Mouse (Mus musculus) heart, embryonic 13.5 days (tissue): ENCODE results near the gene 1700018F24Rik. TPM values are rescaled to one million over a fixed set of nuclear protein-coding genes. Genes with fewer than 3 reads are reported as not detected.
"Not testable (repeated sequence)": the region's sequence is repeated elsewhere in the genome, so short reads cannot be mapped to it uniquely, and the experiment has no call there.

Experiments used
- ATAC-seq: fragments of 200-750 bp; cut with Nextera tagmentation; 2 replicates; pipeline ENCODE4 v1.8.0; 2017; ENCODE audit warnings: moderate TSS enrichment; ENCODE audit not compliant: insufficient number of reproducible peaks, low FRiP score, low TSS enrichment; ENCODE audit errors: extremely low read depth
- H3K27ac ChIP-seq: fragments of 300-500 bp; sonication (generic); replicated peaks from 2 replicates; pipeline ENCODE4 v1.5.1; 2015; ENCODE audit warnings: moderate library complexity, mild to moderate bottlenecking, inconsistent platforms
- H3K27me3 ChIP-seq: fragments of 300-500 bp; sonication (generic); replicated peaks from 2 replicates; pipeline ENCODE4 v1.6.1; 2015; ENCODE audit warnings: mild to moderate bottlenecking, inconsistent platforms
- H3K36me3 ChIP-seq: fragments of 300-500 bp; sonication (generic); 2 replicates; pipeline ENCODE4 v1.6.1; 2015; ENCODE audit warnings: mild to moderate bottlenecking, inconsistent platforms
- H3K4me1 ChIP-seq: fragments of 300-500 bp; sonication (generic); 2 replicates; pipeline ENCODE4 v1.6.1; 2015; ENCODE audit warnings: inconsistent platforms
- H3K4me2 ChIP-seq: fragments of 300-500 bp; sonication (generic); 2 replicates; pipeline ENCODE4 v1.6.1; 2015; ENCODE audit warnings: inconsistent platforms, mild to moderate bottlenecking, moderate library complexity
- H3K4me3 ChIP-seq: fragments of 300-500 bp; sonication (generic); 2 replicates; pipeline ENCODE4 v1.5.1; 2015; ENCODE audit warnings: moderate library complexity, mild to moderate bottlenecking, inconsistent platforms
- H3K9ac ChIP-seq: fragments of 300-500 bp; sonication (generic); 2 replicates; pipeline ENCODE4 v1.6.1; 2015; ENCODE audit warnings: inconsistent platforms, mild to moderate bottlenecking, moderate library complexity
- H3K9me3 ChIP-seq: fragments of 300-500 bp; sonication (generic); 2 replicates; pipeline ENCODE4 v1.6.1; 2016; ENCODE audit warnings: inconsistent platforms
- WGBS: fragments of 180-500 bp; shearing (Covaris S2); methylation state at CpG from one replicate; pipeline ENCODE4 v1.1.7; 2015; ENCODE audit warnings: mixed read lengths; 5-methylcytosine and 5-hydroxymethylcytosine counted together
- polyA plus RNA-seq: library from polyadenylated mRNA; unstranded; fragments of >200 nt; fragmentation: Nextera tagmentation; extraction: Ambion mirVana; gene quantifications from 2 replicates; pipeline ENCODE4 v1.2.1, GENCODE M21; 2015

1700018F24Rik gene
- not detected in 2 replicates for polyA plus RNA-seq

DNA sequence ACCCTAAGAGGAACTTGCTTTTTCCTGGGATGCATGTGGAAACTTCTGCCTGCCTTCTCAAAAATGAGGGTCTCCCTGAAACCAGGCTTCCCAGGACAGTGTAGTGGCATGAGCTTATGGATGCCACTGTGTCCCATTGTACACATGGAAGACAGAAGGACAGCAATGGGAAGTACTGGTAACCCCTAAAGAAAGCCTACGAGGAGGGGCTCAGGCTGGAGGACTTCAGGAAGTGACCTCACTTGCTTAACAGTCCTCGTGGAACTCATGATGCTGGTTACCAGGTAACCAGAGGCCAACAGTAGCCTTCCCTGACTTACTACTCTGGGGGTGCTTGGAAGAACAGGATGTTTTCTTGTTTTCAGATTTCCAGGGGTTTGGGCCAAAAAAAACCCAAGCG lies at the start of gene 1700018F24Rik:
Gene 1700018F24Rik, plus strand, starts transcription at position 301 of the 400 bp plus-strand sequence.
- not testable (repeated sequence) for H3K36me3 ChIP-seq, H3K27me3 ChIP-seq, H3K27ac ChIP-seq, H3K4me3 ChIP-seq, H3K9me3 ChIP-seq, ATAC-seq, H3K9ac ChIP-seq, H3K4me2 ChIP-seq, H3K4me1 ChIP-seq
- WGBS, result 62% methylated on average over 3 of the region's 3 CpGs

DNA sequence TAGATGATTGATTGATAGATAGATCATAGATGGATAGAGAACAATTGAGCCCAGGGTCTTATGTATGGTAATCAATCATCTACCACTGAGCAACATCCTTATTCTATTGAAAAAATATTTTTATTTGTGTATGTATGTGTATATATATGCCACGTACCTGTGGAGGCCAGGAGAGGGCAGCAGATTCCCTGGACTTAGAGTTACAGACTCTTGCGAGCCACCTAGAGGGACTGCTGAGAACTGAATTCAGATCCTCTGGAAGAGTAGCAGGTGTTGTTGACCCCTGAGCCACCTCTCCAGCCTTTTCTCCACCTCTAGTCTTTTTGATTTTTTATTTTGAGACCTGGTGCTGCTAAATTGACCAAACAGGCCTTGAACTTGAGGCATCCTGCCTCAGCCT lies 44.3 kb upstream of the 1700018F24Rik start:
- H3K4me1 ChIP-seq, result no peaks in the 10 kb centered on the region
- H3K27me3 ChIP-seq, result no peaks in the 10 kb centered on the region
- H3K4me3 ChIP-seq, result no peak overlapping the region
- H3K4me2 ChIP-seq, result no peak overlapping the region
- no peak for ATAC-seq
- 34% methylated on average over 2 of the region's 2 CpGs for WGBS
- no peaks in the 10 kb centered on the region for H3K36me3 ChIP-seq
- H3K9me3 ChIP-seq, result no peaks in the 10 kb centered on the region
- no peak overlapping the region for H3K27ac ChIP-seq
- no peak overlapping the region for H3K9ac ChIP-seq

DNA sequence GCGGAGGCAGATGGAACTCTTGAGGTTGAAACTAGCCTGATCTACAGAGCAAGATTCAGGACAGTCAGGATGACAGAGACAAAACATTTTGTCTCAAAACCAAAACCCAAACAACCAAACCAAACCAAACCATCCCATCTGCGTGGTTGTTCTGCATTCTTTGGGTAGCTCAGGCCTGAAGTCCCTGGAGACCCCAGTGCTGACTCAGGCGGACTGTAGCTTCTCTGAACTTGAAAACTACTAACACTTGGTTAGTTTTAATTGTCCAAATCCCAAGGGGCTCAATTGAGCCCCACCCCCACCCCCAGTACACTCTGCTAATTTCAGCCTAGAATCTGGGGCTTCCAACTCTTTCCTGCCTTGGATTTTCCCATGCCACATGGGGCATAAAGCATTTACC lies 39.4 kb upstream of the 1700018F24Rik start:
- Histone ChIP-seq H3K4me1 (peaks cover 8% of the 10 kb centered on the region), H3K36me3 (no peaks in the 10 kb centered on the region), H3K27ac (no peak overlapping the region), H3K4me3 (no peak overlapping the region), H3K9ac (no peak overlapping the region), H3K27me3 (no peaks in the 10 kb centered on the region), H3K4me2 (no peak overlapping the region), H3K9me3 (no peaks in the 10 kb centered on the region)
- ATAC-seq, result no peak
- WGBS, result 74% methylated on average over 3 of the region's 3 CpGs

GRCm38 (mm10) chr5:145004495-145004894 lies 38.3 kb upstream of the 1700018F24Rik start:
- H3K27me3 ChIP-seq, result no peaks in the 10 kb centered on the region
- no peak overlapping the region for H3K27ac ChIP-seq
- 37% methylated on average over 9 of the region's 9 CpGs for WGBS
- no peak overlapping the region for H3K4me3 ChIP-seq
- peaks cover 8% of the 10 kb centered on the region for H3K4me1 ChIP-seq
- H3K36me3 ChIP-seq, result no peaks in the 10 kb centered on the region
- H3K9ac ChIP-seq, result no peak overlapping the region
- H3K9me3 ChIP-seq, result no peaks in the 10 kb centered on the region
- H3K4me2 ChIP-seq, result no peak overlapping the region
- no peak for ATAC-seq

DNA sequence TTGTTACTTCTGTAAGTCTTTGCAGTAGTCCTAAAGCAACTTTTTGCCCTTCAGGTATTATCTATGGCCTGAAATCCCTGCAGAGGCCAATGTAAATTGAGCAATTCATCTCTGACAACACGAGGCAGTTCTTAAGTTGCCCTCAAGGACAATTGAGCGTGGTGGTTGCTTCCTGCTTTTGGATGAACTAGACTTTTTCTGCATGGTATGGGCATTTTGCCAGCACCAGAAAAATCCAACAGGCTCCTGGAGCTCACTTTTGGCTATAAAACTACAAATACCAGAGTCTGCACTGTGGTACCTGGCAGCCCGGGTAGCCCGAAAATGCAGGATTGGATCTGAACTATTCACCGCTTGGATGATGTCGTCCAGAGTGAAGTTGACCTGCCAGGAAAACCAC lies 37.2 kb upstream of the 1700018F24Rik start:
- Histone ChIP-seq H3K27ac (no peak overlapping the region), H3K4me1 (peaks cover 8% of the 10 kb centered on the region), H3K4me3 (no peak overlapping the region), H3K9ac (no peak overlapping the region), H3K36me3 (no peaks in the 10 kb centered on the region), H3K9me3 (no peaks in the 10 kb centered on the region), H3K4me2 (no peak overlapping the region), H3K27me3 (no peaks in the 10 kb centered on the region)
- 75% methylated on average over 6 of the region's 6 CpGs for WGBS
- no peak for ATAC-seq

DNA sequence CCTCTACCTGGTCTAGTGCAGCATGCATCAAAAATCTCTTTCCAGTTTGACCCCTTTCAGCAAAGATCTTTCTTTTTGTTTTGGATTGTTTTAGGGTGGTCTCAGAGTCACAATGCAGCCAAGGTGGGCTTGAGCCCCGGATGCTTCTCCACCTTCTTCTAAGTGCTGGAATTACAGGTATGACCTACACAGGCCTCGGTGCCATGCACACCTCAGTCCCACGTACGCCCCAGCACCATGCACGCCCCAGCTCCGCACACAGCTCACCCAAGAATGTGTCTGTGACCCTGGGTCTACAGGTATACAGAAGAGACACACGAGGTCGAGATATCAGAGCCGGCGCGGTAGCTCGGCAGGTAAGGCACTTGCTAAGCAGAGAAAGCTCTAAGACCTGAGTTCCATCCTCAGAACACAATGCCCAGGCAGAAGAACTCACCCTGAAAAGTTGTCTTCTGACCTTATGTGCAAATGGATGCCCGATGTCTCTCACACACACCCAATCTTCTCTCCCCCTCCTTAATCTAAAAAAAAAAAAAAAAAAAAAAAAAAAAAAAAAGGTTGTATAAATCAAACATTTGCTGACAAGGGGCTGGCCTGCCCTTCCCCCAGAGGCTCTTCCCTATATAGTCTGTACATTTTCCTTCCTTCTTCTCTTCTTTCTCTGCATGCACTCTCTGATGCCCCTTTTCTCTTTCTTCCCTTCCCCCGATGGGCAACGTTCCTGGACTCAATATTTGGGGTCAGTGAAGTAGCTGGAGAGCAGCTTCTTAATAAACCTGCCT lies 33.7 kb upstream of the 1700018F24Rik start:
- no peak overlapping the region for H3K27ac ChIP-seq
- no peak for ATAC-seq
- H3K4me1 ChIP-seq, result peaks cover 8% of the 10 kb centered on the region
- no peak overlapping the region for H3K4me3 ChIP-seq
- no peaks in the 10 kb centered on the region for H3K27me3 ChIP-seq
- WGBS, result 87% methylated on average over 15 of the region's 15 CpGs
- no peak overlapping the region for H3K9ac ChIP-seq
- no peak overlapping the region for H3K4me2 ChIP-seq
- H3K9me3 ChIP-seq, result no peaks in the 10 kb centered on the region
- no peaks in the 10 kb centered on the region for H3K36me3 ChIP-seq

GRCm38 (mm10) chr5:145014278-145014677 lies 28.5 kb upstream of the 1700018F24Rik start:
- 71% methylated on average over 1 of the region's 1 CpGs for WGBS
- Histone ChIP-seq H3K9me3 (no peaks in the 10 kb centered on the region), H3K36me3 (no peaks in the 10 kb centered on the region), H3K27me3 (no peaks in the 10 kb centered on the region), H3K4me2 (no peak overlapping the region), H3K4me3 (no peak overlapping the region), H3K9ac (no peak overlapping the region), H3K4me1 (peaks cover 6% of the 10 kb centered on the region), H3K27ac (no peak overlapping the region)
- no peak for ATAC-seq

DNA sequence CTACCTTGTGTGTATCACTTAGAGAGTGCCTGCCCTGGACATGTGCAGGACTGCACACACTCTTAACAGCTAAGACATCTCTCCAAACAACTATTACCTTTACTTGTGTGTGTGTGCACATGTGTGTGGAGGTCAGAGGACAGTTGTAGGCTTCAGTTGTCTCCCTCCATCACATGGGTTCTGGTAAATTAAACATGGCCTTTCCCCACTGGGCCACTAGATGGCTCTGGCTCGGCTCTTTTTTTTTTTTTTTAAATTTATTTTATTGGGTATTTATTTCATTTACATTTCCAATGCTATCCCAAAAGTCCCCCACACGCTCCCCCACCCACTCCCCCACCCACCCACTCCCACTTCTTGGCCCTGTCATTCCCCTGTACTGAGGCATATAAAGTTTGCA lies 26.0 kb upstream of the 1700018F24Rik start:
- peaks cover 14% of the 10 kb centered on the region for H3K4me1 ChIP-seq
- H3K36me3 ChIP-seq, H3K27me3 ChIP-seq, H3K9me3 ChIP-seq, H3K4me2 ChIP-seq, H3K9ac ChIP-seq, H3K27ac ChIP-seq, ATAC-seq, H3K4me3 ChIP-seq: not testable (repeated sequence)
- 19% methylated on average over 2 of the region's 2 CpGs for WGBS

DNA sequence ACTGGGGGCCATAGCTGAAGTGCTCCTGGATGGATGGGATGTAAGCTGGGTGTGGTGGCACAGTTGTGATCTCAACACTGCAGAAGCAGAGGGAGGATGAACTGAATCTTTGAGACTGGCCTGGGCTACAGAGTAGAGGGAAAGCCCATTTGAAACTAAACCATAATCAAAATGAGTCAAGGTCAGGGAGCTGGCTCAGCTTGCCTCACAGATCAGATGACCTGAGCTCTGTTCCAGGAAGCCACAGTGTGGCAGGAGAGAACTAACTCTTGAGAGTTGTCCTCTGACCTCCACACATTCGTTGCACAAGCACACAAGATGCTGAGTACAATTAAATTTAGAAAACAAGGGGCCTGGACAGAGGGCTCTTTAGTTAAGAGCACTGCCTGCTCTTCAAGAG lies 22.5 kb upstream of the 1700018F24Rik start:
- H3K4me1 ChIP-seq, result peaks cover 12% of the 10 kb centered on the region
- not testable (repeated sequence) for H3K4me3 ChIP-seq, H3K36me3 ChIP-seq, H3K9me3 ChIP-seq, H3K4me2 ChIP-seq, H3K27me3 ChIP-seq, H3K9ac ChIP-seq, ATAC-seq, H3K27ac ChIP-seq
- WGBS, result 4% methylated on average over 1 of the region's 1 CpGs

DNA sequence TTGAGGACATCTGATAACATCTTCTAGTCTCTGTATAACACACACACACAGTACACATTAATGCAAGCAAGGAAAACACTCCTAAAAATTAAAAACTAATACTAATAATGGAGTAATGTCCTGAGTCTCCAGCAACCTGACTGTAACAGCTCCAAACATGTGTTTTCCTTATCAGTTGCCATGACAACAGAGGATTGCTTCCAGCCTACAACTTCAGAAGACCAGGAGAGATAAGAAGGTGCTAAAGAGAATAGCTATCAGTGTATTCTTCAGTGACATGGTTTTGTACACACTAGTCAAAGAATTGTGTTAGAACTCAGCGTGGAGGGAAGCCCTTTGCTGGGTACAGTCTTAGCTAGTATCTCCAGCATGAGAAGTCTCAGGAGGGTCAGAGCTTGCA lies 22.1 kb upstream of the 1700018F24Rik start:
- not testable (repeated sequence) for H3K27me3 ChIP-seq, H3K9ac ChIP-seq, H3K4me1 ChIP-seq, H3K36me3 ChIP-seq, H3K4me2 ChIP-seq, H3K27ac ChIP-seq, H3K4me3 ChIP-seq, ATAC-seq, H3K9me3 ChIP-seq
- 6% methylated on average over 1 of the region's 1 CpGs for WGBS

GRCm38 (mm10) chr5:145030476-145030875 lies 12.3 kb upstream of the 1700018F24Rik start:
- ATAC-seq, H3K4me3 ChIP-seq, H3K36me3 ChIP-seq, H3K4me2 ChIP-seq, H3K27ac ChIP-seq, H3K9ac ChIP-seq, H3K27me3 ChIP-seq, H3K9me3 ChIP-seq, H3K4me1 ChIP-seq: not testable (repeated sequence)
- 67% methylated on average over 1 of the region's 1 CpGs for WGBS

DNA sequence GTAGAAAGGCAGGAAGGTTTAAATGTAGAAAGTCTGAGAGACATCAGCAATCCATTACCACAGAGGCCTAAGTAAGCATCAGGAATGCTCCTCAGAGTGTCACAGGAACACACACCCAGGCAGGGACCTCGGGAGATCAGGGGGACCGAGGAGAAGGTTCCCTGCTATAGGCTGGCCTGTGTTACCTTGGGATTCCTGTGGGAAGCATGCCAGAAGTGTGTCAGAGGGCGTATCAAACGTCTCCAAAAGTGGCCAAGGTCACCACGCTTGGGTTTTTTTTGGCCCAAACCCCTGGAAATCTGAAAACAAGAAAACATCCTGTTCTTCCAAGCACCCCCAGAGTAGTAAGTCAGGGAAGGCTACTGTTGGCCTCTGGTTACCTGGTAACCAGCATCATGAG lies 10.4 kb upstream of the 1700018F24Rik start, which contains the start of gene Gm4871:
Gene Gm4871, minus strand, starts transcription at position 364 of the 400 bp plus-strand sequence.
- H3K27me3 ChIP-seq, H3K9ac ChIP-seq, H3K4me1 ChIP-seq, ATAC-seq, H3K4me2 ChIP-seq, H3K4me3 ChIP-seq, H3K9me3 ChIP-seq, H3K27ac ChIP-seq, H3K36me3 ChIP-seq: not testable (repeated sequence)
- WGBS, result 47% methylated on average over 5 of the region's 5 CpGs
